Mouse (Mus musculus): ENCODE measurements around the gene Cela2a. TPM values are rescaled to one million over a fixed set of nuclear protein-coding genes. Genes with fewer than 3 reads are reported as not detected.

The Cela2a gene
- total RNA-seq, 2 experiments from 2014 or later = not detected

DNA sequence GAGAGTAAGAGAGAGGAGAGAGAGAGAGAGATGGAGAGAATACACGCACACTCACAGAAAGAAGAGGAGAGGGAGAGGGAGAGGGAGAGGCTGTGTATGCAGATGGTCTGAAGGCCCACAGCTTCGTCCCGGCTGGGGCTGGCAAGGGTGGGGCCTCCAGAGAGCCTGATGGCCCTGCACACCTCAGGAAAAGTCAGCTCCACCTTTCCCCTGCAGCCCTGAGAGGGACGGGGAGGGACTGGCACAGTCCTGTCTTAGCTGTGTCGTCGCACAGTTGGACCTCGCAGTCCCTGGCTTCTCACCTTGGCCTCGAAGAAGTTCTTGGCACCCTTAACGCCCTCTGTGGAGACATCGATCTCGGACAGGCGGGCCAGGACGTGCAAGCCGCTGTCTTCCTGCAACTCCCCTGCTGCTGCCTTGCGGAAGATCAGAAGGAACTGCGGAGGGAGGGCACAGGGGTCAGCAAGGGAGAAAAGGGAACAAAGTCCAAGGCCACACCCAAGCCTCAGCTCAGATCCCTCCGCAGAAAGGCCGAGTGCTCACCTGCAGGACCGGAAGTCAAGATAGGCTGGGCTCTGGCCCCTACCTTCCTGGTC is 34.4 kb upstream of the Cela2a start:
- intact Hi-C loops (cut with DNase I) = no loop called here
- no peak for DNase-seq

DNA sequence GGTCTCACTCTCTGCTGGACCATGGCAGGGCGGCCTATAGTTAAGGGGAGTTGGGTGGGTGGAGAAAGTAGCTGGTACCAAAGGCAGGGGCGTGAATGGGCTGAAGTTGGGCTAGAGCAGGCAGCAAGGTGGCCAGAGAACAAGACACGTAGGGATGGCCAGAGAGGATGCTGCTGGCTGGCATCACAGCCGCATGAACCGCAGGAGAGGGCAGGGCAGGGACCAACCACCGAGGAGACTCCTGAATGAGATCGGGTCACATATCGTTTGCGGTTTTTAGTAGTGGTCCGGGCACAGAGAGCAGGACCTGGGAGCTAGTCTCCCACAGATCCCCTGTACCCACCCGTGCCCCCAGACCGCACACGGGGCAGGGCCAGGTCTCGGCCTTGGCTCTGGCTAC is 33.4 kb upstream of the Cela2a start:
- intact Hi-C loops (cut with DNase I) = no loop called here
- no peak for DNase-seq

GRCm38 (mm10) chr4:141858501-141858900 is 32.5 kb upstream of the Cela2a start:
- DNase-seq = peak in 1 of 2 experiments; percentile 30
- intact Hi-C loops (cut with DNase I) = no loop called here

DNA sequence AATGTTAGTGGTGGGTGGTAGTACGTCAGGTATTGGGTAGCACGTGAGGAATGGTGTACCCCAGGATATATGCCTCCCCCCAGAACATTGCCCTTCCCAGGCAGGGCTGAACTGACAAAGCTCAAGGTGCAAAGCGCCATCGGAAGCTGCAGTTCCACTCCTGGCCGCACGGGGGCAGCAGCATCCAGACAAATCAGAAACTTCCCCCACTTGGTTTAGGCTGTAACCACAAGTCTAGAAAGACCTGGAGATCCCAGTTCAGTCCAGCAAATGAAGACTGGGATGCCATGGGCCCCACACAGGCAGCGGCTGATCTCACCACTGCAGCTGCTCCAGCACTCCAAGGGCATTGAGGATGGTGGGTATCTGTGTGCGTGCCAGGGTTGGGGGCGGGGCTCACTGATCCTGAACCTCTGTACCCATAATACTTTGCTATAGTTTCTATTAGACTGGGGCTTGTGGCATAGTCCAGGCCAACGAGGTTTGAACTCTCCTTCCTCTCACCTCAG is 31.5 kb upstream of the Cela2a start:
- DNase-seq = peak; percentile 80 to 89
- intact Hi-C loops (cut with DNase I) = loop anchor here (1.0 kb wide), 1 partner anchor 101 kb away; no protein-coding TSS in a partner anchor

DNA sequence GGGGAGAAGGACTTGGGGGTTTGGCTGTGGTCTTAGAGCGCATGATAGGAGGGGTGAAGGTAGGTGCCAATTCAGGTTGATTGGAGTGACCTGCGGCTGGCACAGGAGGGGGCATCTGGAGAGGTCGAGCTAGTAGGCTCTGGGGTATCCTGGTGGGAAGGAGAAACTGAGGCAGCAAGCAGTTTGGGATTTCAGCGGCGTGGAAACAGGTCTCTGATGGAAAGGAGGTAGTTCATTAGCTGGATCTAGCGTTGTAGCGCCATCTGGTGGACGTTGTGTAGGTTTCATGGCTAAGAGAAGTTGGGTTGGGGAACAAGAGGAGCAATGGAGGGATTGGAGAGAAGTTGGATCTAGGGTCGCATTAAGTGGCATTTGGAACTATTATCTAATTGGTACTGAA is 27.5 kb upstream of the Cela2a start:
- DNase-seq = peak; percentile 69 to 78
- intact Hi-C loops (cut with DNase I) = no loop called here

DNA sequence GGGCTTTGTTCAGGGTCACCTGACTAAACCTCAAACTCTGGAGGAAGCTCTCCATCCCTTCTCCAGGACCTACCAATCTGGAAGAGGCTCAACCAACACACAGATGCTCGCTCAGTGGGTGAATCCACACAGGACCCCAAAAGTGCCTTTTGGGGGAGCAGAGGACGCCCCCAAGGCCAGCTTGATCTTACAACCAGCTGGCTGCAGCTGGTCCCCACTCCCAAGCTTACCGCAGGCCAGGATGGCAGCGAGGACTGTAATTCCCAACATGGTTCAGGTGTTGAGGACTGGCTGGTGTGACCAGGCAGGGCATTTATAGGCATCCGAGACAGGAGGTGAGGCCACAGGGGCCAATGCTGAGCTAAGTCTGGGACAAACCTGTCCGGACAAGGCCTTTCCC is 20.0 kb upstream of the Cela2a start, which contains the start of gene Ctrc:
Gene Ctrc (minus strand): TSS at position 361 of the 400 bp plus-strand sequence.
- DNase-seq = no peak
- intact Hi-C loops (cut with DNase I) = no loop called here

DNA sequence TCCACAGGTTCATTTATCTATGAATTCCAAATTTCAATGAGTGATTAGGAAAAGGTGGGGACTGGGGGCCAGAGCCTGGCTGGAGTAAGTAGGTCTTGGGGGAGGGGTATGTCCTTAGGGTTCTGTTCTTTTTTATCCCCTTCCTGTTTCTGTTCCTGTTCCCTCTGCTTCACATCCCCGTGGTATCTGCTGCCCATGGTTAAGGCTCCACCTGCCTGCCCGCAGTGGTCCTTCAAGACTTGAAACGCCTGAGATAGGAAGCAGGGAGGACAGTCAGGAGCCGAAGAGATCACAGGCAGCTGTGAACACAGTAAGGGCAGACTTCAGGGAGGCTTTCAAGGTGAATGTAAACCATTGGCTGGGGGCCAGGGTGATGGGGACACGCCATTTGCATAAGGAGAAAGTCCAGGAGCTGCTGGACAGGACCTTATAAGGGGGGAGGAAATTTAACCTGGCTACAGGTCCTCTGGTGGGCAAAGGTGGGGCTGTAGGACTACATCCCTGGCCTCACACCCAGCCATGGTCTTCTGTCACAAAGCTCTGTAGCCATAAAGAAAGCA is 8.7 kb upstream of the Cela2a start:
- intact Hi-C loops (cut with DNase I) = no loop called here
- DNase-seq = no peak

- DNase-seq = no peak
- intact Hi-C loops (cut with DNase I) = no loop called here
Measured at GRCm38 (mm10) chr4:141833911-141834310, 8.0 kb upstream of the Cela2a start.

DNA sequence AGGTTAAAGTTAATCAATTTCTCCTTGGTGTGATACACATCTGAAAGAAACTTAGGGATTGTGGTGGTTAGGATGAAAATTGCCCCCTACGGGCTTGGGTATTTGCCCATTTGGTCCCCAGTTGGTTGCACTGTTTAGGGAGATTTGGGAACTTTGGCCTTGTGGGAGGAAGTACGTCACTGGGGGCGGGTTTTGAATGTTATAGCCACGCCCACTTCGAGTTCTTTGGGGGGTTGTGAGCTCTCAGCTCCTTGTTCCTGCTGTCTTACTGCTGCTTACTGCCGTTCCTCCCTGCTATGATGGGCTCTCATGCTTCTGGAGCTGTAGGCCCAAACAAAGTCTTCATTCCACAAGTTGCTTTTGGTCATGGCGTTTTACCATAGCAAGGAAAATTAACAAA is 5.4 kb upstream of the Cela2a start:
- intact Hi-C loops (cut with DNase I) = no loop called here
- DNase-seq = no peak

DNA sequence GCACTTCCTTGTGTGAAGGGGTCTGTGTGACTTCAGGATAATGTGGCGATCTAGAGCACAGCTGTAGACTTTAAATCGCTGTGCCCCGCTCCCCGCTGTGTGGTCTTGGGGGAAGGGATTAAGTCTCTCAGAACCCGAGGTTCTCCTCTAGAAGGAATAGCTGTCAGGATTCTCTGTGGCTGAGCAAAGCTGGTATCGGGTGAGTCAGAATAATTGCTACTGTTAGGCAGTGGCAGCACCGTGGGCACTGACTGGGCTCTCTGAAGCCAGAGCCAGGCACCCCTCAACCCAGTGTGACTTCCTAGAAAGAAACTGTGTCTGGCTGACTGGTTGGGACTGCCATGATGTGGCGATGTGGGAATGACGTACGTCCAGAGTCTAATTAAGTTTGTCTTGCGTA is 4.4 kb upstream of the Cela2a start:
- intact Hi-C loops (cut with DNase I) = no loop called here
- no peak for DNase-seq

GRCm38 (mm10) chr4:141828177-141828576 is 2.2 kb upstream of the Cela2a start:
- intact Hi-C loops (cut with DNase I) = no loop called here
- peak in 1 of 2 experiments; percentile 13 for DNase-seq

- no peak for DNase-seq
- intact Hi-C loops (cut with DNase I) = no loop called here
Measured at GRCm38 (mm10) chr4:141827401-141827800, 1.4 kb upstream of the Cela2a start.

- intact Hi-C loops (cut with DNase I) = no loop called here
- peak in 1 of 2 experiments; percentile 12 for DNase-seq
Measured at GRCm38 (mm10) chr4:141822979-141823378, 3.0 kb downstream of the Cela2a start.

GRCm38 (mm10) chr4:141822089-141822488 is 3.9 kb downstream of the Cela2a start:
- intact Hi-C loops (cut with DNase I) = no loop called here
- peak; percentile 20 to 52 for DNase-seq

- intact Hi-C loops (cut with DNase I) = no loop called here
- DNase-seq = no peak
Measured at GRCm38 (mm10) chr4:141821178-141821577, 4.8 kb downstream of the Cela2a start.

GRCm38 (mm10) chr4:141819316-141819715 is 6.6 kb downstream of the Cela2a start:
- intact Hi-C loops (cut with DNase I) = no loop called here
- no peak for DNase-seq

DNA sequence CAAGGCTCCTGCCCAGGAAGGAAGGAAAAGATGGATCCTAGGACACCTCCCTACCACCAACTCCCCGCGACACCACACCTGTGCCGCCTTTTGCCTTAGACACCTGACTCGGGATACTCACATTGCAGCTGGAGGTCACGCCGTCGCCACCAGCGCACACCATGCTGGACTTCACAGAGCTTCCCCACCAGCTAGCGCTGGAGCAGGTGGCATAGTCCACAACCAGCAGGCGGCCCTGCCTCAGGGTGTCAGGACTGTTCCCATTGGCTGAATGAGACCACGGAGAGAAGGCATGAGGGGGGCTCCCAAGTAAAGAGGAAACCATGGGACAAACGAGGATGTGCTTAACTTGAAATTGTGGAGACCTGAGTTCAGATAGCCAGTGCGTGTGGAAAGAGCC is 7.1 kb downstream of the Cela2a start:
- intact Hi-C loops (cut with DNase I) = no loop called here
- DNase-seq = no peak

DNA sequence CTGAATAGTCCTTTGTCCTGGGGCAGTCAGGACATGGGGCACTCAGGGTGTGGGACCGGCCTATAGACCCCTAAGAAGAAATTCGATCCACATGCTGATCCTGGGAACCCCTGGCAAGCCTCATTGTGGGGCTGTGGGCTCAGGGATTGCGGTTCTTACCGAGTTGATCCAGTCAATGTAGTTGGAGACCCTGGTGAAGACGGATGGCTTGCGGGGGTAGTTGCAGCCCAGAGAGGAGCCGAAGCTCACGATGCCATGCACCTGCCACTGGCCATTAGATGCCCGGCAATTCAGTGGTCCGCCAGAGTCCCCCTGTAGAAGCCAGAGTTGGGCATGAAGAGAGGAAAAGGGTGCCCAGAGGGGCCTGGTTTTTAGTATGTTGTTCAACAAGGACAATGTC is 8.3 kb downstream of the Cela2a start:
- DNase-seq = no peak
- intact Hi-C loops (cut with DNase I) = no loop called here

DNA sequence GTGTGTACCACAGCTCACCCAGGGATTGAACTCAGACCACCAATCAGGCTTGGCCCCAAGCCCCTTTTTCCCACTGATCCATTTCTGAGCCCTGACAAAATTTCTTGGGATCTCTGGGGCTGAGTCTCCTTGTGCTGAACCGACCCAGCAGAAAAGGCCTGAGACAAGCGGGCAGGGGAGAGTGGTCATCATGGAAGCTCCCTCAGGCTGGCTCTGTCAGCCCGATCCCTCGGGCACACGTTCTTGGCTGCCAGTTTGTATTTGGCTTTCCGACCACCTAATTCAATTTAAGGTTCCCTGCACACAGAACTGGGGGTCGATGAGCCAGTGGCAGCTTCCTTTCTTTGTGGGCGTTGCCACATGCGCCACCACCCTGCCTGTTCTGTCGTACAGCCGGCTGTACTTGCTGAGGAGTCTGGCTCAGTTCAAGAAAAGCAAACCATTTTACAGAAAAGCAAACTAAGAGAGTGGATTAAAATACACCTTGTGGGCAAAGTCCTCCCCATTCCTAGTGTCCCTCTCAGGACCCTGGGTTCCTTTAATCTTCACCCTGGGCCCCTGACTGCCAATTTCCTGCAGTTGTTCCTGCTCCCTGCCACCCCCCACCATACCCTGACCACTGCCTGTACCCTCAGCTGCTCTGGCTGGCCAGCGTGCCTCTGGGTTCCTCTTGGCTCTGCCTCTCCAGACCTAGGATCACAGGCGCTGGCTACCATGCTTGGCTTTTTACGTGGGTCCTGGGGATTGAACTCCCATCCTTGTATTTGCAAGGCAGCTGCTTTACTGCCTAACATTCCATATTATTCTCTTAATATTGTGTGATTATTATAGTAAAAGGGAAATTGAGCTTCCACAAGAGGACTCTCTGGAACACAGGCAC is 8.9 kb downstream of the Cela2a start:
- DNase-seq = no peak
- intact Hi-C loops (cut with DNase I) = no loop called here

- intact Hi-C loops (cut with DNase I) = no loop called here
- no peak for DNase-seq
Measured at GRCm38 (mm10) chr4:141816267-141816666, 9.7 kb downstream of the Cela2a start.

GRCm38 (mm10) chr4:141811375-141811774 is 14.6 kb downstream of the Cela2a start:
- intact Hi-C loops (cut with DNase I) = no loop called here
- no peak for DNase-seq

Measured in heart, postnatal 14 days (tissue).